Mouse (Mus musculus) heart, postnatal 25 days (tissue): ENCODE measurements around the gene Pak2. TPM values are rescaled to one million over a fixed set of nuclear protein-coding genes. Genes with fewer than 3 reads are reported as not detected.
A peak's percentile ranks its signal among the peaks of the same experiment; 100 is the strongest.

ENCODE experiments used
- DNase-seq: peaks from one replicate; pipeline ENCODE4 v3.0.0; 2022; ENCODE audit warnings: low spot score
- intact Hi-C: fragments of 180-260 bp; cut with DNase I; formaldehyde crosslinking; loops from one replicate; pipeline ENCODE4 v1.15.1; 2025
- microRNA-seq: library from miRNA; unstranded; fragments of <30 nt; microRNA quantifications from one replicate; pipeline ENCODE4 v1.2.0, GENCODE M21; 2022
- total RNA-seq, 2 experiments: library from RNA; stranded (reverse); gene quantifications; 2 replicates each; pipeline ENCODE4 v1.2.3; 2021

Pak2 gene
- total RNA-seq, 2 experiments from 2014 or later = 24.7 to 27.7 TPM

GRCm38 (mm10) chr16:32009913-32010312 is 69.2 kb downstream of the Pak2 start:
- no peak for DNase-seq
- intact Hi-C loops = no loop called here

- intact Hi-C loops = no loop called here
- DNase-seq = no peak
These were observed 70.4 kb downstream of the Pak2 start for GRCm38 (mm10) chr16:32008529-32009293.

GRCm38 (mm10) chr16:32004731-32005130 is 74.4 kb downstream of the Pak2 start:
- no peak for DNase-seq
- intact Hi-C loops = loop anchor here (5.0 kb wide), 1 partner anchor 73 kb away; the partner anchor contains the start of gene Pak2

- peak; percentile 84 for DNase-seq
- intact Hi-C loops = loop anchor here (1.0 to 5.0 kb wide), 2 partner anchors 54 to 75 kb away; partner anchors contain the start of genes 0610012G03Rik, Ncbp2 and Pak2
These were observed 76.3 kb downstream of the Pak2 start, which contains the start of gene Senp5 for GRCm38 (mm10) chr16:32002509-32003477. Gene Senp5, minus strand, starts transcription at chr16:32003287.

- DNase-seq = no peak
- intact Hi-C loops = no loop called here
These were observed 82.8 kb downstream of the Pak2 start for GRCm38 (mm10) chr16:31996371-31996770.

GRCm38 (mm10) chr16:31993946-31994345 is 85.2 kb downstream of the Pak2 start:
- DNase-seq = no peak
- intact Hi-C loops = no loop called here

DNA sequence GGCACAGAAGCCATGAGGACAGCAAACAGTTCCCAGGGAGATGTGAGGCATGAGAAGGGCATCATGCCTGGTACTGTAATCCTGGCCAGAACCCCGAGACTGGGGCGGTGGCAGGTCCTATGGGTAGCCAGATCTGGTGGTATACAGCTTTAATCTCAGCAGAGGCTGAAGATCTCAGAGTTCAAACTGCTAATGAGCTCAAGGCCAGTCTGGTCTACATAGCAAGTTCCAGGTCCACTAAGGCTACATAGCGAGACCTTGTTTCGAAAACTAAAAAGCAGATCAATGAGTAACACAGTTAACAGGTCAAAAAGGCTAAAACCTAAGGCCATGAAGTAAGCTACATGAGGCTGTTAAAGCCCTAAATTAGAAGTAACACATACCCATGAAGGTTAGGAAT is 85.9 kb downstream of the Pak2 start:
- DNase-seq = no peak
- intact Hi-C loops = no loop called here

- intact Hi-C loops = no loop called here
- DNase-seq = no peak
These were observed 87.1 kb downstream of the Pak2 start for GRCm38 (mm10) chr16:31992039-31992438.

DNA sequence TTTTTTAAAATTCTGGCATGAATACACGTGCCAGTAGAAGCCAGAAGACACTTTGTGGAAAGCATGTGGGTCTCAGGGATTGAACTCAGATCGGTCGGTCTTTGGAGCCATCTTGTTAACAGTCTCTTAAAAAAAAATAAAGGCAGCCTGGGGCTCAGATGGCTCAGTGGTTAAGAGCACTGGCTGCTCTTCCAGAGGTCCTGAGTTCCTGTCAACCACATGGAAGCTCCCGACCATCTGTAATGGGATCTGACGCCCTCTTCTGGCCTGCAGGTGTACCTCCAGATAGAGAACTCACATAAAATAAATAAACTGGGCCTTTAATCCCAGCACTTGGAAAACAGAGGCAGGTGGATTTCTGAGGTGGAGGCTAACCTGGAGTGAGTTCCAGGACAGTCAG is 98.2 kb downstream of the Pak2 start:
- intact Hi-C loops = no loop called here
- no peak for DNase-seq

- intact Hi-C loops = no loop called here
- no peak for DNase-seq
These were observed 99.6 kb downstream of the Pak2 start for GRCm38 (mm10) chr16:31979501-31979900.

- intact Hi-C loops = no loop called here
- DNase-seq = no peak
These were observed 103.9 kb downstream of the Pak2 start for GRCm38 (mm10) chr16:31975258-31975657.

Small RNA genes within 50 kb of the gene (microRNA-seq; reads per million reads assigned to microRNA genes)
- gene Gm26269 = not detected

Other genes starting within 250 kb of the Pak2 start
- gene Meltf, start 200.5 kb downstream of the Pak2 start, total RNA-seq = under 1 TPM in 1 of 2 experiments, not detected in 1; 0.10 TPM
- gene Pigz, start 145.5 kb downstream of the Pak2 start, total RNA-seq = 1 to 10 TPM; 1.7 to 3.3 TPM
- gene 0610012G03Rik, start 130.8 kb downstream of the Pak2 start, total RNA-seq = 10 to 100 TPM; 81.8 to 82.0 TPM
- 10 to 100 TPM; 21.4 to 25.5 TPM for gene Ncbp2, start 130.8 kb downstream of the Pak2 start, total RNA-seq
- gene Senp5, start 76.1 kb downstream of the Pak2 start, total RNA-seq = 10 to 100 TPM; 11.9 to 13.3 TPM
- 10 to 100 TPM; 19.2 to 21.9 TPM for gene Pigx, start 20.4 kb upstream of the Pak2 start, total RNA-seq
- 10 to 100 TPM in 1 of 2 experiments, 1 to 10 TPM in 1; 8.9 to 10.9 TPM for gene Cep19, start 20.5 kb upstream of the Pak2 start, total RNA-seq
- 1 to 10 TPM; 5.3 to 5.6 TPM for gene Nrros, start 86.3 kb upstream of the Pak2 start, total RNA-seq
- gene Bex6, start 100.5 kb upstream of the Pak2 start, total RNA-seq = not detected
- 10 to 100 TPM; 12.8 to 13.1 TPM for gene Fbxo45, start 167.8 kb upstream of the Pak2 start, total RNA-seq
- gene Wdr53, start 167.9 kb upstream of the Pak2 start, total RNA-seq = 1 to 10 TPM; 7.2 to 7.8 TPM
- 10 to 100 TPM; 25.6 to 30.3 TPM for gene Smco1, start 192.1 kb upstream of the Pak2 start, total RNA-seq
- gene Rnf168, start 198.1 kb upstream of the Pak2 start, total RNA-seq = 10 to 100 TPM; 13.2 to 15.0 TPM